Comparison of ENCODE assay signal across 11 mouse cellular contexts in genomic region chr10:8759228-8759627, GRCm38 (mm10).
DNase-seq lines count a peak whose midpoint lies in the region; ATAC-seq and TF ChIP-seq lines count a peak whose summit lies in the region.
"Had no signal": no experiment of that assay in that cellular context is flagged by ENCODE, and none has a peak within 500 bp of the region (broad histone marks: within the 10 kb centered on the region; RNA-seq: fewer than 3 reads in every experiment).

No protein-coding gene starts in this region.

- peak overlapping the region; percentile 85 for H3K27ac ChIP-seq in layer of hippocampus, adult 2 months
- H3K27ac ChIP-seq: limb, embryonic 13.5 days had no signal

- H3K4me3 ChIP-seq in layer of hippocampus, adult 2 months = no peak overlapping the region
- H3K4me3 ChIP-seq: embryonic facial prominence, embryonic 12.5 days; limb, embryonic 13.5 days had no signal

- ATAC-seq in granulocyte monocyte progenitor cell, adult 5-6 weeks (replicated peaks; ENCODE audit: poor library complexity, severe bottlenecking) = peak; percentile 92
- ATAC-seq in megakaryocyte, adult 5-6 weeks (ENCODE audit: poor library complexity, severe bottlenecking) = peak; percentile 96

- DNase-seq in layer of hippocampus, adult 2 months (ENCODE audit: low spot score in 2 of 2) = no peak
- no peak for DNase-seq in layer of hippocampus, postnatal 25 days (ENCODE audit: extremely low spot score in 1 of 2, low spot score in 1 of 2)
- DNase-seq in c-Kit-positive CD71-negative TER-119-negative erythroid progenitor cells, embryonic 14.5 days (ENCODE audit: low read depth) = peak; percentile 40
- DNase-seq in cerebellum, adult 11-12 months = no peak
- no peak for DNase-seq in frontal cortex, postnatal 36 days (ENCODE audit: low spot score in 2 of 2)
- DNase-seq in right cerebral cortex, adult 2 months (ENCODE audit: low spot score in 2 of 2) = no peak
- DNase-seq: kidney, adult 8-10 months had no signal

- no peak for TF ChIP-seq CTCF in layer of hippocampus, adult 2 months (conservative IDR thresholded peaks at IDR 0.05)
